Mouse (Mus musculus) thymus, adult 18-20 months (tissue): ENCODE data around the gene Mgat5.

ENCODE experiments used
- DNase-seq, 2 experiments: peaks; one replicate each; pipeline ENCODE4 v3.0.0; 2022; ENCODE audit warnings: mixed read lengths in 2 of 2

Gene Mgat5

DNA sequence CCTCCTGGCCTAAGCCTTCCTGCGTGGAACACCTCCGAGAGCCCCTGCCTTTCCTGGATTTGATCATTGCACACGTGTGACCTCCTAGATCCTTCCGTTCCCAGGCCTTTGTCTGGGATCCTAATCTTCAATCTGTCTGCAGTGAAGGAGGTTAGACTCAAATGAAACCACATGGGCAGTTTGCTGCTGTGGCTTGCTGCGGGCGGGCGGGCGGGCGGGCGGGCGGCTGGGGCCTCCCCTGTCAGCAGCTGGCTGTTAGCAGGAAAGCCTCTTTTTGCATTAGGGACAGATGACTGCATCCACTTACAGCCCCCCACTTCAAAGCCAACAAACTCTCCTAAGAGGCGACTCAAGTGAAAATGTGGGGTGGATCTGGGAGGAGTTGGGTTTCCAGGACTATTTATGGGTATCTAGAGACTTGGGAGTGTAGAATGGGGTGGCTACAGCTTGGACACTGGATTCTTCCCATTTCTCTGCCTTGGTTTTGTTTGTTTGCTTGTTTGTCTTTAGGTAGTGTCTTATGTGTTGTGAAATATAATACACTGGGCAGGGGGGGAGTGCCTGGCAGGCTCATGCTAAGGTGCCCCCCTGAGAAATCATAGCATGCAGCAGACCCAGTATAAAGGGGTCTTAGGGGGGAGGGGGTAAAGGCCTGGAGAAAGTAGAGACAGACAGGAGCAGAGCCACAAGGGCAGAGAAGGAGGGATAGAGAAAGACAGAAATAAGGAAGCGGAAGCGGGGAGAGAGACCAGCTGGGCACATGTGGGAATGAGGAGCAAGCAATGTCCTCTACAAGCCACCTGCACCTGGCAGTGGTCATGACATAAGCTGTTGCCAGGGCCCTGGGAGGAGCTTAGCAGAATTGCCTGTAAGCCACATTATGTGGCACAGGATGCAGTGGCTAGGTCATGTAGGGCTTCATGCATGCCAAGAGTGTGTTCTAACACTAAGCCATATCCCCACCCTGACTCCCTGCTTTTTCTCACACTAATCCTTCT is 238.4 kb downstream of the Mgat5 start:
- peak; percentile 40 to 55 for DNase-seq

DNA sequence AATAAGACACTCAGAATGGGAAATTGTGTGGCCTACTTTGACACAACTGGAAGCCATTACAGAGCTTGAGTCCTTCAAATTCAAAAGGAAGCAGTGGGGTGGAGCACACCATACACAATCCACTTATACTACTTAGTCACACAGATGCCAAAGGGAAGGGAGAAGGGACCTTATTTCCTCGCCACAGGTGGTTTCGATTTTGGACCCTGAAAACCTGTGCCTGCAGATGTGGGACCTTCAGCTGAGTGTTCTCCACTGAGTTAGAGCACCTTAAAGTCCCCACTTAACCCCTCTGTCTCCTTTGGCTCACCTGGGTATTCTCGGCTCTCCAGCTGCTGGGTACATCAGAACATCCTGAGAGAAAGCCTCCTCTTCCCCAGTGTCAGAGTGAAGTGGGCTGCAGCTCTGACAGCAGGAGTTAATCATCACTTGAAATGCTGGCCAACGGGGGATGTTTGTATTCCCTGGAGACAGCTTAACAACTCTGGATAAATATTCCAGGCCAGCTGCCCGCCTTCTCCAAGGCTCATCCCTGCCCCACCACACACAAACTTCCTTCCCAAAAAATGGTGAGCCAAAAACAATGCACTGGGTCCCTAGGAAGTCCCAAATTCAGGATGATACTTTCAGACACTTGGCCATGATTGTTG is 240.1 kb downstream of the Mgat5 start:
- DNase-seq, result no peak

DNA sequence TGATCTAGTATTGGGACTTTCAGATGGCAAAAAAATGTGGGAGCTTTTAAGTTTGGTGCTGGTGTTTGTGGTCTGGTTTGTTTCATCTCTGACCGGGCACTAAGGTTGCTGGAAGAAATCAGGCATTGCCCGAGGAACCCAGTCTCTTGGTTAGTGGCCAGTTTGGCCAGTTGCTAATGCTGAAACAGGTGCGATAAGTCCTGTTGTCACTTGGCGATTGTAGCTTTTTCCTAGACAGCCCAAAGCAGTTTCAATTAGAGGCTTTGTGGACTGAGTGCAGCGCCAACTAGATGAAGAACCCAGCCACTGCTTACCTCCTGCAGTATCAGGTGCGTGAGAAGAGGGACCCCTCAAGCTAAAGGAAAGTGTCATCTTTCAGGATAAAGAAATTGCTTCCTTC is 248.6 kb downstream of the Mgat5 start:
- DNase-seq, result no peak

DNA sequence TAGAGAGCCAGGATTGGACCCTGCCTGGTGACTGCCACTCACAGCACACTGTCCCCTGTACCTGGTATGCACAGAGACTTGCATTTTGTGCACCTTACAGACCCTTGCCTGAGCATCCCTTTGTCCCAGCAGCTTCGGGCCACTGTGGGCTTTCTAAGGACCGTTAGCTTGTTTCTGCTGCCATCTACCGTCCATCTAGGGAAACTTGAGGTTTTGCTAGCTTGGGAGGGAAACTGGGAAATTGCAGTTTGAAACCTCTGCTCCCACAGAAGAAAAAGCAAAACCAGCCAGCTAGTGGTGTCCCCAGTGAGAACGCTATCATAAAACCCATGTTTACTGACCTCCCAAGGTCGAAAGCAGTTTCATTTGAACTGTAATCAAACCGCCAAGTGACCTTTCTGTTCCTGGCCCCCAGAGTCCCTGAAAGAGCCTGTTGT is 254.2 kb downstream of the Mgat5 start:
- DNase-seq, result peak; percentile 20 to 48

DNA sequence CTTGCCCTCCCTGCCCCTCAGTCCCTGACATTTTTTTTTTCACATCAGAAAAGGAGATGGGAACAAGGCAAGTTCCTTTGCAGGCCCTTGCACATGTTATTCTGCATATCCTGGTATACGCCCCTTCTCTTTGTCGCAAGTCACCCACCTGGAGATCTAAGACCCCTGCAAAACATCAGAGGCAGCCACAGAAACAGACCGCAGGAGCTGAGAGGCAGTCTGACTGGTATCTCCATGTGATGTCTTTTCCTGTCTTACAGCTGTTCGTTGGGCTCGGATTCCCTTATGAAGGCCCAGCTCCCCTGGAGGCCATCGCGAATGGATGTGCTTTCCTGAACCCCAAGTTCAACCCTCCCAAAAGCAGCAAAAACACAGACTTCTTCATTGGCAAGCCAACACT is 254.8 kb downstream of the Mgat5 start:
- DNase-seq, result peak; percentile 60 to 76

DNA sequence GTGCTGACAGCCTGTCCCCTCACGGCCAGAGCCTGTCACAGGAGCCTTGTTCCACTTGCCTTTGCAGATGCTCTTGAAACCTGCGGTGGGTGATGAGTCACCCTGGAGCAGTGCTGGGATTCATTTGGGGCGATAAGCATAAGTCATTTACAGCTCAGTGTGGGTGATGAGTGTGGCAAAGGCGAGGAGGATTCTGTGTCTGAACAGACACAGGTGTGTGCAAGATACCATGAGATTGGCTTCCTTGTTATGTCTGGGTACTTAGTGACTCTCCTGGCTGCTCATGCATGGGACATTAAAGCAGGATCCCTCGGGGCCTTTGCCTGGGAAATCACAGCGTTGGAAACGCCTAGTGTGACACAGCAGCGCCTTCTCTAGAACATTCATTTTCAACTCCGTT is 256.2 kb downstream of the Mgat5 start:
- DNase-seq, result no peak

DNA sequence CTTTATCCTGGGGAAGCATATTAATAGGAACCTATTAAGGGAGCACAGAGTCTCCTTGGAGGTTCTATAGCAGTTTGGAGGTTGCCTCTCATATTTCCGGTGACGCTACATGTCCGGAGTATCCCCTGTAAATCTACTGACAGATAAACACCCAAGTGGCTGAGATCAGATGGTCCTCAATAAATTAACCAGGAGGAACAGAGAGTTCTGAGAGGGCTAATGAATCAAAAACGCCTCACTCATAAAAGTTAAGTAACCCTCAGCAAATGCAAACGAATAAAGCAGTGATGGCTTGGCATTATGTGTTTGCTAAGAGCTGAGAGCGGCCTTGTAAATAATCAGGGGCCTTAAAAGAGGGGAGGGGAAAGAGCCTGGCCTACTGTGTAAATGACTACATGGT is 259.2 kb downstream of the Mgat5 start:
- DNase-seq, result no peak

DNA sequence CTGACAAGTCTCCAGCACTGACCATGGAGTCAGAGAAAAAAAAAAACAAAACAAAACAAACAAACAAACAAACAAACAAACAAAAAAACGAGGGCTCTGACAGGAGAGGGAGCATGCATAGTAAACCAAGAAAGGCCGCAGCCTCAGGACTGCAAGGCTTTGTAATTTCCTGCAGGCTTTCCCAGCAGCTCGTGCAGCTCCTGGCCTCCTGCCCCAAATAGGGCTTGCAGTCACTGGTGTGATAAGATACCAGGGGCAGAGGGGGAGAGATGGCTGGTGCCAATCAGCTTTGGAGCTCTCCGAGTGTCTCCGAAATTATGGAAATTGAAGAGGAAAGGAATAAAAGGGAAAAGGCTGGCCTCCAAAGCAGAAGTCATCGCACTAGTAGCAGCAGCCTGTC is 260.5 kb downstream of the Mgat5 start:
- no peak for DNase-seq

DNA sequence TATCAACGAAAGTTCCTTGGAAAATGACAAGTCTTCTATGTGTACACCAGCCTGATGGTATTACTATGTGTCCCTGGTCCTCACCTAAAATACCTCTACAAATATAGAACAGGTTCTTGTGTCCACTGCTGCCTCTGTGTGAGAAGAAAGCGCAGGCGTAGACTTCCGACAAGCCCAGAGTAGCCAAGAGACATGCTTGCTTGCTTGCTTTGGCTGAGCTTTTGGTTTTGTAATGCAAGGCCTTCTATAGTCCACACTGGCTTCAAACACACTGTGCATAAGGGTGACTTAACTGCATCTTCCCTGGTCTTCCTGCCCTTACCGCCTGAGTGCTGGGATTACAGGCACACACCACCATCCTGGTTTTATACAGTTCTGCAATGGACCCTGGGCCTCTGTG is 262.4 kb downstream of the Mgat5 start:
- DNase-seq, result no peak

DNA sequence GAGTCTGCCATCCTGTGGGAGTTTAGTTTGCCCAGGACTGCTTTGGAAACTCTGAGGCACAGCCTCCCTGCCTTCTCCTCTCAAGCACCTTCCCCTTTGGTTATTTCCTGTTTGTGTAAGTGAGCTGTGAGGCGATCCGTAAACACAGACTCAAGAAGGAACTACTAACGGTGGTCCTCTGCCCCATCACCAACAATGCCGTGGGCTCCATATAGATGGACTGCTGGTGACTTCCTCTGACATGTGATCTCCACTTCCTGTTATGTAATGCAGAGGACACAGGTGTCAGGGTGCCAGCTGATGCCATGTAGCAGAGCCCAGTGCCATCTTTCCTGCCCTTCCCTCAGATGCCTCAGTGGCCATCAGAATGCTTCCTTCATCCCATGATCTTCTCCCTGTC is 265.4 kb downstream of the Mgat5 start:
- no peak for DNase-seq

DNA sequence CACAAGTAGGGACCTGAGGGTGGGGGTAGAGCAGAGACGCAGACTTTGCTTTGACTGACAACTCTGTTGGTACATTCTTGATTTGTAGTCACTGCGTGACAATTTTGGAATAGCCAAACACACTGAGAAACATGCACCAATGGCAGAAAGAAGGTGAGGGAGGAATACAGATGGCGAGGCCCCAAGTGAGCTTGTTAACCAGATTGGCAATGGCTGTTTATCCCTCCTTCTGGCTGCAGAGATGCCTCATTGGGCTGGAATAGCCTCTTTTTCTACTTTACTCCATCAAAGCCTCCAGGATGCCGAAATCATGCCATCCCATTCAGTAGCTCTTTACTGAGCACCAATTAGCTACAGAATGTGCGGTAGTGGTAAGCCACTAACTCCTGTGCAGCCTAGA is 270.9 kb downstream of the Mgat5 start:
- DNase-seq, result no peak

DNA sequence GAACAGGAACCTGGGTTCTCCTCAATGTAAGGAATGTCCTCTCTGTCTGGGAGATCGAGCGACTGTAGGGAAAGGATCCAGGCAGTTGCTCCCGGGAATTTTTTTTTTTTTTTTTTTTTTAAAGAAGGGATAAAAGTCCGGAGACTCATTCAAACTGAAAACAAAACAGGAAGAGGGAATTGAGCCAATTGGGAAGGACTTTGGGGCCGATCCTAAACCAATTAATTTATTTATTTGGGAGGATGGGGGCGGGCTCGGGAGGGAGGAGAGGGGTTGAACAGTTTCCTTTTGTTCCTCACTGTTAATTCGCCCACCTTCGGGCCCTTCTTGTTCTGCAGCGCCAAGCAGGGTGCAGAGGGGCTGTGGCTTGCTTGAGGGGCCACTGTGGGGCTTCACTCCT is 278.1 kb downstream of the Mgat5 start:
- no peak for DNase-seq

DNA sequence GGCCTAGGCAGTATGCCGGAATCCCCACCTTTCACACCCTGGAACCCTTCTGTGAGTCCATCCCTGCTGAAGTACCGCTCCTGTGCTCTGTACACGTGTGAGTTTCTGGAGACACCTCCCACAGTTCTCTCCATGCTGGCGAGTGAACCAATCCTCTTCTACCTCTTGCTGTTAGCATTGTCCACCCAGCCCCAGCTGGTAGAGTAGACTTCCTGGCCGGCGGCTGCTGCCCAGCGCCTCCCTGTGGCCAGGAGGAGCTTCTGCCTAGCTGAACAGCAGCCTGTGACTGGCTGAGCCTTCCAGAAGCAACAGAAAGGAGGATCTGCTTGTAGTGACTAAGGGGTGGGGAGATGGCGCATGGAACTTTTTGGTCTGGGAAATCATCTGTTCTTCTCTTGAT is 279.4 kb downstream of the Mgat5 start:
- DNase-seq, result no peak

DNA sequence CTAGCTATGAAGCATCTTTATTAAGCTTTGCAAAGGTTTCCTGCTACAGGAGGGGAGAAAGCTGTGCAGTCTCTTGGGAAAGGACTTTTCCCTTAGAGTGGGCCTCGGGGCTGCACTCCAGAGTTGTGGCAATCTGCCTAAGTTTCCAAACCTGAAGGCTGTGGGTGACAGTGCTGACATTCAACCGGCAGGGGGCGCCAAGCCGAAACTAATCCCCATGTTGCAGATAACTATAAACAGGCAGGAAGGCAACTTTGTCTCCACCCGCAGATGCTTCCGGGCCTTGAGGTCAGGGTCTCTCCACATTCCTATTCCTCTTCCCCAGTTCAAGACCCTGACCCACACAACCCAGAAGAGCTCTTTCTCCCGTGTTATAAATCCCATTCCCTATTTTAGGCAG is 280.0 kb downstream of the Mgat5 start:
- peak; percentile 21 to 25 for DNase-seq

DNA sequence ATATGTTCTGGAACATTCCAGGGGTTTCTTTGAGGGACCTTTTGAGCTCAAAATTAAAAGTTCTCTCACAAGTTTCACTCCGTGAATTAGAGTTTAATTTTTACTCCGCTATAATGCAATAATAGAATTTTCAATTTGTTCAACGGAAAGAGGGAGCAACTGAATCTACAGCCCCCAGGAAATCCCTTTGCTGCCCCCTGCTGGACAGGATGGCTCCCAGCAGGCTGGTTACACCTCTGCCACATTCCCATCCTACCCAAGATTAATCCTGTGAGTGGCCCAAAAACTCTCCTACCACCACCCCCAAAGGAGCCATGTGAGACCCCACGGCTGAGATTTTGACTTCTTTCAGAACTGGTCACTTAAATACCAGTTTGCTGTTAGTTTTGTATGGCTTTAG is 282.3 kb downstream of the Mgat5 start:
- no peak for DNase-seq

DNA sequence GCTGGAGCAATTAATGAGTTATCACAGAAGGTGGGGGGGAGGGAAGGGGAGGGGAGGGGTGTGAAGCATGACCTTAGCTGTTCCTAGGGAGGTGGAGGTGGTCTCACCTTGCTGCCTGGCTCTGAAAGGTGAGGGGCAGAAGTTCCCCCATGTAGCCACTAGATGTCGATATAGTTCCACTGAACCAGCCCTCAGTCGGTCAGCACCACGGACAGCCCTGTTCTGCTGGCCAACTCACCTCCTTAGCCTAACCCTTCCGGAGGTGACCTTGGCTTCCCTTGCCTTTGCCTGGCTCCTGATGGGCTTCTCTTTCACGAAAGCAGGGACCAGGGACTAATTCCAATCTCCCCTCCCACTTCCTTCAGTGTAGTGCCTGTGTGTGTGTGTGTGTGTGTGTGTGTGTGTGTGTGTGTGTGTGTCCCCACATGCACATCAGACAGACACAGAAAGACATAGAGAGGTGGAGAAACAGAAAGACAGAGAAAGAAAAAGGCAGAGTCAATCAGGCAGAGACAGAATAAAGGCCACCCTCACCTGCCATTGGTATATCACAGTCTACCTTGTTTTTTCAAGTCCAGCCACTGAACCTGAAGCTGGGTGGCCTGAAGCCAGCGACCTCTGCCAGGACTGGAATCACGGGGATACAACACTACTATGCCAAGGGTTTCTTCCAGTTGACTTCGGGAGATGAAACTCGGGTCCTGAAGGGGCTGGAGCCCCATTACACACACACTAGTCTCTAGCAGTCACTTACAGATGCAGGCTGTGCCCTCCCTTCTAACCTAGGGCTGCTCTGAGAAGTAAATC is 292.1 kb downstream of the Mgat5 start:
- no peak for DNase-seq

DNA sequence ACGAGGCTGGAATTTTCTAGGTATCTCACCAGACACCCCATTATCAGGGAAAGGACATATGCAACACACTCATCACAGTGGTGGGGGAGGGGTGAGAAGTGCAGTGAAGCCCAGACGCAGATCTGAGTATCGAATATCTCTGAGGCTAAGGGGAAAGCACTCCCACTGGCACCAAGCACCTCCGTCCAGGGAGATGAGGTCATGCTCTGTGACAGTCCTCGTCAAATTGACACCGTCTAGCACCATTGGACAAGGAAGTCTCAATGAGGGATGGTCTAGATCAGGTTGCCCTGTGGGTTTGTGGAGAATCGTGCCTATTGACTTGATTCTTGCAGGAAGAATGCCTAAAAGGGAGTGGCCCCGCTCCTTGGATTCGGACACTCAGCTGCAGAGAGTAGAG is 293.9 kb downstream of the Mgat5 start:
- DNase-seq, result no peak

DNA sequence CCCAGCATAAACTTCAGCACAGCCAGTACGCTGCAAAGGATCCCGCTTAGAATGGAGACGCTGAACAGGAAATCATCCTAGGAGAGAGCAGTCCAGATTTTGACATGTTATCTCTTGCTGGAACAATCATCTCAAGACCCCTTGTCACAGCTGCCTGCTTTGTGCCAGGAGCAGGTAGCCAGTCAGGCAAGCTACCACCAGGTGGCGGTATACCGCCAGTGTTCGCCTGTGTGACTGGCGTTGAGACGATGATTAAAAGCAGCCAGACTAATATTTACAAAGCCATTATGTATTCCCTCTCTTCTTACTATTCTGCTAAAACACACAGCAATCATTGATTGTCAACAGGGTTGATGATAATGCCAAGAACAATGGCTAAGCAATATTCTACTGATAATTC is 295.4 kb downstream of the Mgat5 start:
- DNase-seq, result peak; percentile 34 to 39

DNA sequence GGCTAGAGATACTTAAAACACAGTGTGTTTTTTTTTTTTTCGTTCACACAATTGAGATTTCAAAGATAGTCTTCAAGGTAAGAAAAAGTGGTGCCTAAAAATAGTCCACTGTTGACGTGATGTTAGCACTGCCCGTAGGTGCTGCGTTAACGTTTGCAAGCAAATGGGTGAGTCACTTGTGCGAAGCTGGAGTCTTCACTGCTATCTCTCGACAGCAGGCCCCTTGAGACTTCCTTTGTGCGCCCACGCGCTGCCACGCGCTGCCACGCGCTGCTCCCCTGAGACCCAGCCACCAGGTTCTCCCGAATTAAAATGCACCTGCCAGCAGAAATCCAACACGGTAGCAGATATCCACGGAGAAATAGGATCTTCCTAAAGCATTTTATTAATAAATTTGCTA is 295.9 kb downstream of the Mgat5 start:
- DNase-seq, result no peak

DNA sequence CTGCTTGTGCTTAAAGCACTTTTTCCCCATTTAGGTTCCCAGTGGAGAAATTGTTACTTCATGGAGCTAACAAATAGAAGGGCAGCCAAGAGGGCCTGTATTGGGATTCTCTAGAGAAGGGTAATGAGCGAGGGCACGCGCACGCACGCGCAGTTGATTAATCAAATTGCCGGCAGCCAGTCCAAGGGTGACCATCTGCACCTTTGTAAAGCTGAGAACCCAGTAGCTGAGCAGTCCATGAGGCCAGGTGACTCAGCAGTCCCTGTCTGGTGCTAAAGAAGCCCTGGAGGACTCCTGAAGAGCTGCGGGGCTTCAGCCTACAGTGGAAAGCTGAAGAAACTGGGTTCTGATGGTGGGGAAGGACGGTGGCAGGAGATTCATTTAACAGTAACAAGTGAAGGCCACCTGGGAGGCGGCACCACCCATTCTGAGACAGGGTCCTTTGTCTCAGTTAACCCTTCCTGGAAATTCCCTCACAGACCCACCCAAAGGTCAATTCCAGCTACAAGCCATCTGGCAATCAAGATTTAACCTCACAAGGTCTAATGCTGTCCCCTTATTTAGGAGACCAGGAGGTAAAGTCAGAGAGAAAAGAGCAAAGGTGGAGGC is 302.3 kb downstream of the Mgat5 start:
- no peak for DNase-seq

DNA sequence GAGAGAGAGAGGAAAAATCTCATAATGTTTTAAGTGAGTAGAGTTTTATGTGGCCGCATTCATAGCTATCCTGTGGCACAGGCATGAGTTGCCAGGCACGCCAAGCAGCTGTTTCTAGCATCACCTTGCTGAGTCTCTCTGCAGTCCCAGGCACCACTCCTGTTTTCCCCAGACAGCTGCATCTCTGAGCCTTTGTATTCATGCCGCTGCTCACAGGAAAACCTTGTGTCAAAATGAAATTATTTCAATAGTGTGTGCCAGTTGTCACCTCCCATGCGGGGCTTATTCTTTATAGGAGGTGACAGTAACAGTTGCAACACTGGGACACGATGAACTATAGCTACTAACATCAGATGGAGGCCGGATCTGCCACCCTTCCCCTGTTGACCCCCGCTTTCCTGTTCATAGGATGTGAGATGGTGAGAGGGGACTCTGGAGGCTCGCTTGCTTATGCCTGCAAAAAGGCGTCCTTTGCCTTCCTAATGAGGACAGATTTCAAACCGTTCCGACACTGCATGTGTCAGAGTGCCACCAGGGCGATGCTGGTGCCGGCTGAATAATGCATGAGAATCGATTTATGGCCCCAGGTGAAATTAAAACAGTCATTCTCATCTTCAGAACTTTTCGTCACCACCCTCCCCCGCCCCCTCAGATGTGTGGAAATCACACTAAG is 303.4 kb downstream of the Mgat5 start:
- DNase-seq, result no peak

DNA sequence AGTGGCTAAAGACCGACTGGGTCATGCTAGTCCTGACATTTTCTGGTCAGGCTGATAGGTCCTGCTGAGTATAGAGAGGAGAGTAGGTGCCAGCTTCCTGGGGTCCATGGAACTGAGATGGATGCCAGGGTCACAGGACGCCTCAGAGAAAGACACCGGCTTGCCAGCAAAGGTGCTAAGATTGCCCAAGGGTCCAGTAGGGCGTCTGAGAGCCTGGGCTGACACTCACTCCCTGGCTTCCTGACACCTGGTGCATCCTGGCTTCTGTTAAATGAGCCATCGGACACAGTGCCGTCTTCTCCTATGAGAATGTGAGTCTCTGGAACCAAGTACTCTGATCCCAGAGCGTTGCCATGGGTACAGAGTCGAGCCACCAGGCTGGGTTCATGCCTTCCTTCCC is 304.1 kb downstream of the Mgat5 start:
- DNase-seq, result no peak
